Mouse (Mus musculus): ENCODE measurements around the gene Rpia. TPM values are rescaled to one million over a fixed set of nuclear protein-coding genes. Genes with fewer than 3 reads are reported as not detected.
"Not testable (repeated sequence)": the region's sequence is repeated elsewhere in the genome, so short reads cannot be mapped to it uniquely, and the experiment has no call there.

The Rpia gene
- polyA plus RNA-seq, 1 experiment from 2014 or later, result 6.4 TPM

DNA sequence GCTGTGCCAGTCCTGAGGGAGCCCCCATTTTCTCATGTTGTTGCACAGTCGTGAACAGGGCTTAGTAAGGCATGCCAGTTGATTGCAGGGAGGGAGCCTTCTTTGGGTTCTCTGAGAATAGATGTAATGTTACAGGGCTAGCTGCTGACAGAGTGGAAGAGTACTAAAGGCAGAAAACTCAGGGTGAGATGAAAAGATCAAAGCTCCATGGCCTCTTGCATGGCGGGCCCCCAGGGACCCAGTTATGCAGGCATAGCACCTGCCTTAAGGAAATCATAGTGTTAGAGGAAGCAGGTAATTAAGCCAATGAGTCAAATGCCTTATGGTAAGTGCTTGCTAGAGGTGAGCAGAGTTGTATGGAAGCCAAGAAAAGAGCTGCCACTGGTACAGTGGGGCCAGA, 37.4 kb upstream of the Rpia start:
- no peak for TF ChIP-seq CTCF (IDR thresholded peaks at IDR 0.05; ENCODE audit: low read depth)
- Histone ChIP-seq H3K4me3 (ENCODE audit: low read depth, low read length) (no peak overlapping the region), H3K27me3 (replicated peaks; ENCODE audit: control insufficient read depth, insufficient read depth, low read length) (no peaks in the 10 kb centered on the region), H3K4me1 (replicated peaks; ENCODE audit: control insufficient read depth, insufficient read depth, low read length) (no peaks in the 10 kb centered on the region), H3K9ac (ENCODE audit: low read depth, low read length) (no peak overlapping the region), H3K27ac (ENCODE audit: low read depth, low read length) (no peak overlapping the region), H3K36me3 (ENCODE audit: control insufficient read depth, insufficient read depth) (no peaks in the 10 kb centered on the region), H3K9me3 (ENCODE audit: control insufficient read depth) (no peaks in the 10 kb centered on the region), H3K4me2 (replicated peaks; ENCODE audit: low read depth) (no peak overlapping the region)
- WGBS, result 52% methylated on average over 2 of the region's 2 CpGs
- ATAC-seq, result no peak

DNA sequence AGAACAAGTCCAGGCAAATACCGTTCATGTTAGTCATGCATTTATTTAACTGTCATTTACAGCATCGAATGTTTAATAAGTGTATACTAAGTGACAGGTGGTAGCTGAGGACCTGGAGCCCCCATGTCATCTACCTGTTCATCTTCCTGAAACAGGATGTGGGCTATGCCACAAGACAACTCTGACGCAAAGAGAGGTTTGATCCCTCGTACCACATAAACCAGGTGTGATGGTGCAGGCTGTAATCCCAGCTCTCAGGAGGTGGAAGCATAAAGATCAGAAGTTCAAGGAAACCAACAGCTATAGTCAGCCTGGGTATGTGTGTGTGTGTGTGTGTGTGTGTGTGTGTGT, 32.9 kb upstream of the Rpia start:
- peak overlapping the region; percentile 91 for H3K27ac ChIP-seq (ENCODE audit: low read depth, low read length)
- peak overlapping the region; percentile 35; the same call in 1 of the 2 replicates for H3K4me3 ChIP-seq (ENCODE audit: low read depth, low read length)
- H3K27me3 ChIP-seq (replicated peaks; ENCODE audit: control insufficient read depth, insufficient read depth, low read length), result no peaks in the 10 kb centered on the region
- no peak for TF ChIP-seq CTCF (IDR thresholded peaks at IDR 0.05; ENCODE audit: low read depth)
- no peaks in the 10 kb centered on the region for H3K36me3 ChIP-seq (ENCODE audit: control insufficient read depth, insufficient read depth)
- peak overlapping the region; percentile 72 for H3K4me2 ChIP-seq (replicated peaks; ENCODE audit: low read depth)
- peaks cover 6% of the 10 kb centered on the region for H3K4me1 ChIP-seq (replicated peaks; ENCODE audit: control insufficient read depth, insufficient read depth, low read length)
- peak; percentile 26 for ATAC-seq
- peak overlapping the region; percentile 50; the same call in 1 of the 2 replicates for H3K9ac ChIP-seq (ENCODE audit: low read depth, low read length)
- 22% methylated on average over 4 of the region's 4 CpGs for WGBS
- no peaks in the 10 kb centered on the region for H3K9me3 ChIP-seq (ENCODE audit: control insufficient read depth)

DNA sequence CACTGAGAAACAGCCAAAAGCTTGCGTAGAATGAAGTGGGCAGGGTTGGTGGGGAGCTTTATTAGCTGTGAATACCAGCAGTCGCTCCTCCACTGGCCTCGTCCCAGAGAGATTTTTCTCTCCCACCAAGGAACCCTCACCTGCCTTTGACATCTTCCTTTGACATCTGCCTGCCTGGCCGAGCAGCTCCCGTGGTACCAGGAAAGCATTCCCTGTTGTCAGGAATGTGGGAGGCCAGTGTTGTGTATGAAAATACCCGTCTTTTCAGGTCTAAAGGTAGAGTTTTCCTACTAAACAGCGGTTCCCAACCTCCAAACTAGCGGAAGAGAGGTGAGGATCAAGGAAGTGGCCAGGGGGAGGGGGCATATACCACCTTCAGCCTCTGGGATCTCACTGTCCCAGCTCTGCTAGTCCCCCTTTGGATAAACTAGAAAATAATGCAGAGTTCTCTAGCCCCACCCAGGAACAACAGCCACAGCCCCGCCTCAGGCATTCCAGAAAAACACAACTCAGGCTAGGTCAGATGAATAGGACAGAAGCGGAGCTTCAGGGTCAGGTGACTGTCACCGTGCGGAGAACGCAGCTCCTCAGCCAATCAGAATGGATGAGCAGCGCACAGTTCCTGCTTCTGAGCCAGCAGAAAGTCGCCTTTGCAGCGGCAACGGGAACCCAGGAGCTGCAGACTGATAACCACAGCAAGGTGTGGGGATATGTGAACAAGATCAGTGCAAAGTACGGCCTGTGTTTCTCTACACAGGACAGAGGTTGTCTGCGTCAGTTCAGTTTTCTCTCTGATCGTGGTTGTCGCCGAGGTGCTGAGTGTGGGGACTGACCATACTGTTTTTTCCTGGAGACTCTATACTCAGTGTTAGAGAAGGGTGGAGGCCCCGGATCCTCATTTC, 32.3 kb upstream of the Rpia start:
- Histone ChIP-seq H3K27me3 (replicated peaks; ENCODE audit: control insufficient read depth, insufficient read depth, low read length) (no peaks in the 10 kb centered on the region), H3K4me2 (replicated peaks; ENCODE audit: low read depth) (peak overlapping the region; percentile 72), H3K4me1 (replicated peaks; ENCODE audit: control insufficient read depth, insufficient read depth, low read length) (peaks cover 6% of the 10 kb centered on the region), H3K9me3 (ENCODE audit: control insufficient read depth) (no peaks in the 10 kb centered on the region), H3K36me3 (ENCODE audit: control insufficient read depth, insufficient read depth) (no peaks in the 10 kb centered on the region), H3K27ac (ENCODE audit: low read depth, low read length) (peak overlapping the region; percentile 91), H3K4me3 (ENCODE audit: low read depth, low read length) (peak overlapping the region; percentile 35), H3K9ac (ENCODE audit: low read depth, low read length) (peak overlapping the region; percentile 50)
- no peak for TF ChIP-seq CTCF (IDR thresholded peaks at IDR 0.05; ENCODE audit: low read depth)
- peak; percentile 96 for ATAC-seq
- WGBS, result 6% methylated on average over 23 of the region's 23 CpGs

DNA sequence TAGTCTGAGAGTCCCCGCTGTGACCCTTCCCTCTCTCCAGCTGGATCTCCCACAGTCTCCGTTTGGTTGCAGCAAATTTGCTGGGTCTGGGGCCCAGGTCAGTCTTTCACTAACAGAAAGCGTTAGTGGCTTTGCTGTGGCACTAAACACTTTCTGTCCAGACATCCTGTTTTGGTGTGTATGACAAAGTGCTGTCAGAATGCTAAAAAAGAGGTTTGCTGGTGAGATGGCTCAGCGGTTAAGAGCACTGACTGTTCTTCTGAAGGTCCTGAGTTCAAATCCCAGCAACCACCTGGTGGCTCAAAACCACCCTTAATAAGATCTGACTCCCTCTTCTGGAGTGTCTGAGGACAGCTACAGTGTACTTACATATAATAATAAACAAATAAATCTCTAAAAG, 31.2 kb upstream of the Rpia start:
- H3K27ac ChIP-seq (ENCODE audit: low read depth, low read length); H3K9ac ChIP-seq (ENCODE audit: low read depth, low read length); H3K4me1 ChIP-seq (replicated peaks; ENCODE audit: control insufficient read depth, insufficient read depth, low read length); H3K27me3 ChIP-seq (replicated peaks; ENCODE audit: control insufficient read depth, insufficient read depth, low read length); H3K9me3 ChIP-seq (ENCODE audit: control insufficient read depth); H3K4me2 ChIP-seq (replicated peaks; ENCODE audit: low read depth); ATAC-seq; H3K36me3 ChIP-seq (ENCODE audit: control insufficient read depth, insufficient read depth); H3K4me3 ChIP-seq (ENCODE audit: low read depth, low read length): not testable (repeated sequence)
- WGBS, result 75% methylated on average over 4 of the region's 4 CpGs

DNA sequence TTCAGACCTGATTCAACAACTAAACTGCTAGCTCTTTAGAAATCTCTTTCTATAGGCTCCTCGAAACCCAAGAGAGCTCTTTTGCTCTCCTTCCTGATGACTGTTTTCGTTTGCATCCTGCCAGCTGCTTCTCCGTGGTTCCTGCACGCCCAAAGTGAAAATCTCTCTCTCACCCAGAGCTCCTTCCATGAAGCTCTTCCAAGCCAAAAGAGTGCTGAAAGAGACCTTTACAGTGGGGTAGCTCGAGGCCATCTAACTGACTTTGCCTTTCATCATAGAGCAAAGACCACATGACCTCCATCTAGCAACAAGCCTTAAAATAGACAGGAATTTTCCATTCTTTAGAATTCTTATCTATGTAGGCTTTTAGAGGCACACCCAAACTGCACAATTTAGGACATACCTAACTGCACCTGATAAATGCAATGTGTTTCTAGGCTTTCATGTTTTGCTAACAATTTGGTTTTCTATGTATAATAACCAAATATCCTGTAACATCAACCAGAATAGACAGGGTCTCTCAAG, 30.4 kb upstream of the Rpia start:
- Histone ChIP-seq H3K27ac (ENCODE audit: low read depth, low read length) (no peak overlapping the region), H3K27me3 (replicated peaks; ENCODE audit: control insufficient read depth, insufficient read depth, low read length) (no peaks in the 10 kb centered on the region), H3K4me3 (ENCODE audit: low read depth, low read length) (no peak overlapping the region), H3K9me3 (ENCODE audit: control insufficient read depth) (no peaks in the 10 kb centered on the region), H3K4me1 (replicated peaks; ENCODE audit: control insufficient read depth, insufficient read depth, low read length) (peaks cover 6% of the 10 kb centered on the region), H3K9ac (ENCODE audit: low read depth, low read length) (no peak overlapping the region), H3K36me3 (ENCODE audit: control insufficient read depth, insufficient read depth) (no peaks in the 10 kb centered on the region), H3K4me2 (replicated peaks; ENCODE audit: low read depth) (no peak overlapping the region)
- TF ChIP-seq CTCF (IDR thresholded peaks at IDR 0.05; ENCODE audit: low read depth), result no peak
- 59% methylated on average over 5 of the region's 5 CpGs for WGBS
- ATAC-seq, result no peak

DNA sequence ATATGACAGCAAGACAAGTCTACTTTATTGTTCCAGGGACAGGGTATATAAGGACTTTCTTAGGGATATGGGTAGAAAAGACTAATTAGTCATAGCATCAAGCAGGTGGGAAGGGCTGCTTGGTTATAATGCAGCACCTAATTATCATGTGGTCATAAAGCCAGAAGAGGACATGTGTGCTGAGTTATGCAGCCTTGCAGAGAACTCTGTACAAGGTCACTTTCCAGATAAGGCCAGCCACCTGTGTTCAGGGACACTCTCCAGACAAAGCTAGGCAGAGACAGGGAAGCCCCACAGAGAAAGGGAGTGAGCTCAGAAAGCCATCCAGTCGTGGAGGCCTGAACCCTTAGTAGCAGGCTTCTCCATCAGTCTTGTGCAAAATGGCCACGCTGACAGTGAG, 29.5 kb upstream of the Rpia start:
- no peaks in the 10 kb centered on the region for H3K27me3 ChIP-seq (replicated peaks; ENCODE audit: control insufficient read depth, insufficient read depth, low read length)
- ATAC-seq, result peak; percentile 34
- TF ChIP-seq CTCF (IDR thresholded peaks at IDR 0.05; ENCODE audit: low read depth), result no peak
- no peak overlapping the region for H3K4me3 ChIP-seq (ENCODE audit: low read depth, low read length)
- no peak overlapping the region for H3K4me2 ChIP-seq (replicated peaks; ENCODE audit: low read depth)
- H3K27ac ChIP-seq (ENCODE audit: low read depth, low read length), result no peak overlapping the region; the same call in none of the 2 replicates
- 48% methylated on average over 2 of the region's 2 CpGs for whole genome bisulfite sequencing
- peaks cover 6% of the 10 kb centered on the region for H3K4me1 ChIP-seq (replicated peaks; ENCODE audit: control insufficient read depth, insufficient read depth, low read length)
- no peak overlapping the region for H3K9ac ChIP-seq (ENCODE audit: low read depth, low read length)
- H3K36me3 ChIP-seq (ENCODE audit: control insufficient read depth, insufficient read depth), result no peaks in the 10 kb centered on the region
- no peaks in the 10 kb centered on the region for H3K9me3 ChIP-seq (ENCODE audit: control insufficient read depth)
